Mouse (Mus musculus) cerebellum, adult 18-20 months (tissue): ENCODE measurements at regions not wholly inside any gene's neighbourhood (a gene's known extent, or its start where the extent isn't known, plus 50 kb on each side); places are given as distances from the start of the nearest gene placed in this dataset.

ENCODE experiments used
- DNase-seq, 2 experiments: peaks; one replicate each; pipeline ENCODE4 v3.0.0; 2021

DNA sequence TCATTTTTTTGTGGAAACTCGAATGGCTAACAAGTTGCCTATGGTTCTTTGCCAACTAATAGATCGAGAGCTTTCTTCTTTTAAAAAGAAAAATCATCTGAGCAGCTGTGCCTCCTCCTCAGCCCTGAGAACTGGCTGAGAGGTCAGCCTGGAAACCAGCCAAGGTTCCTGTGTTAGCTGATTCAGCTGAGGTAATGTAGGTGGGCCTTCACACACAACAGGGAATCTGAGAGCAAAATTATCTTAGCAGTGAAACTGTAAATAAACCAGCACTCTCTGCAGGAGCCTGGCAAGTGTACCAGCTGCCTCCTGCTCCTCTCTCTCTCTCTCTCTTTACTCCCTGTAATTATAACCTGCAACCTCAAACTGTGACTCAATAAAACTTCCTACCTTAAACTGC, 364.4 kb upstream of the Khdrbs2 start:
- peak in 1 of 2 experiments; percentile 4 for DNase-seq
